Mouse (Mus musculus) right cerebral cortex, postnatal 36 days (tissue): ENCODE measurements around the gene Olfr1443.
"Not testable (repeated sequence)": the region's sequence is repeated elsewhere in the genome, so short reads cannot be mapped to it uniquely, and the experiment has no call there.

ENCODE experiments used
- DNase-seq, 2 experiments: peaks; one replicate each; pipeline ENCODE4 v3.0.0; 2022; ENCODE audit warnings: low spot score in 2 of 2, mixed read lengths in 1 of 2

Gene Olfr1443

DNA sequence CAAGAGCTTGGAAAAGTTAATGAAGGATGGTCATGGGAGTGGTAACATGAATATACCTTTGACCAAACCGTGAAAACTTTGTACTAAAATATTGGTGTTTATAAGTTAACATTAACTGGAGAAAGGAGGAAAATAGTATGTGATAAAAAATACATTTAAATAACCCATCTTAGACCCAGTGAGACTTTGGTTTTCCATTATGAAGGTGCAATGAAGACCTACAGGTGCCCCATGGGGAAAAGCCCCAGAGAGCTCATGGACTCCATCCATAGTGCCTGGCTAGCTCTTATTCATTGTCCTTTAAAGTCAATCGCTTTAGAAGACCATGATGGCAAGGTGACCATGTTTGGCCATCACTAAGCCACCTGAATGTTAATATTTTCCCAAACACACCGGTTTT, at the start of gene Olfr1443:
Gene Olfr1443 (plus strand): TSS at position 301 of the 400 bp plus-strand sequence.
- DNase-seq: no peak

DNA sequence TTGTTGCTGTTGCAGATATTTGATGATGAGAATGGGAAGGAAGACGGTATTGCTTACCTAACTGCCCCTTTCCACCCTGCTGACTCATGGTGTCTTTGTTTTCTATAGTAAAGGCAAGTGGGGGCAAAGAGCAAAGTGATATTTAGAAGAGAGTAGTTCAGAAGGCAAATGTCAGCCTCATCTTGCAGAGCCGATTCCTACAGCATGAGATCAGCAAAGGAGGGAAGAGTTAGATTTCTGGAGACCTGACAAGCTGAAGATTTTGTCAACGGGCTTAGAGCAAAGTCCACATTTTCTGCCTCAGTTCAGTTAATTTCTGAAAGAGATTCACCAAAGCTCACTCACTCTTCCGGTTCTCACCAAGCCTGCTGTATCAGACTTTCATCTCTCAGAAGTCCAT, 44.7 kb upstream of the Olfr1443 start, which contains the start of gene Glyat:
Gene Glyat (plus strand): TSS at position 133 of the 400 bp plus-strand sequence.
- DNase-seq: no peak

- DNase-seq: no peak
Observed at GRCm38 (mm10) chr19:12634259-12634658, 43.7 kb upstream of the Olfr1443 start.

DNA sequence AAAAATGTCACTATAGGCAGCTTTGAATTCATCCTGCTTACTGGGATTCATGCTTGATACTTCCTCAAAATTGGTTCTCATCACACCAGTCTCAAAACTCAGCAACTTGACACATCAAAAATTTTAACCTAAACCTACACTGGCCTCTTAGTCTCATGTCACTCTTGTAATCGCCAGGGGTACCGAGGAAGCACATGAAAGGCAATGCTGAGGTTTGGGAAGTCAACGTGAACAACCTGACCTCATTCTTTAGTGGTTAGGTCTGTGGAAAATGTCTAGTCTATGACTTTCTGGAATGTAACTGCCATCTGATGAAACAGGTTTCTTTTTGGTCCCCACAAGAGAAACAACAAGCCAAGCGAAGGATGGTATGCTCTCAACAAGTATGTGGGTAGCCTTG, 42.9 kb upstream of the Olfr1443 start:
- no peak for DNase-seq

DNA sequence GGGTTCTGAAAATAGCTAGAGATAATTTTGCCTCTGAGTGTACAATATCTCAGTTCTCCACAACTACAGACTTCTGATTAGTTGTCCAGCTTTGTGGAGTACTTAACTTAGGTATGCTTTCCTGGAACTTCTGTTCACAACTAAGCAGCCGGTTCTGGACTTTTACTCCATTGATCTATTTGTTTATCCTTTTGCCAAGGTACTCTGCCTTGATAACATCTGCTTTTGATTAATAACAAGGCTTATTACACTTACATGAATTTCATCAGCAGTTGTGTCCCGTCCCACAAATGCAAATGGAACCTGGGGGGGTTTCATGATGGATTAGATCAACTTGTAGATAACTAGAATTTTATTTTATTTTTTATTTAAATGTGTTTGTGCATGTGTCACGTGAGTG, 41.0 kb upstream of the Olfr1443 start:
- no peak for DNase-seq

- no peak for DNase-seq
Observed at GRCm38 (mm10) chr19:12638049-12638448, 39.9 kb upstream of the Olfr1443 start.

- DNase-seq: no peak
Observed at GRCm38 (mm10) chr19:12649511-12649910, 28.4 kb upstream of the Olfr1443 start.

GRCm38 (mm10) chr19:12666156-12666555, 11.8 kb upstream of the Olfr1443 start:
- no peak for DNase-seq

- DNase-seq: not testable (repeated sequence)
Observed at GRCm38 (mm10) chr19:12668601-12669000, 9.3 kb upstream of the Olfr1443 start.

DNA sequence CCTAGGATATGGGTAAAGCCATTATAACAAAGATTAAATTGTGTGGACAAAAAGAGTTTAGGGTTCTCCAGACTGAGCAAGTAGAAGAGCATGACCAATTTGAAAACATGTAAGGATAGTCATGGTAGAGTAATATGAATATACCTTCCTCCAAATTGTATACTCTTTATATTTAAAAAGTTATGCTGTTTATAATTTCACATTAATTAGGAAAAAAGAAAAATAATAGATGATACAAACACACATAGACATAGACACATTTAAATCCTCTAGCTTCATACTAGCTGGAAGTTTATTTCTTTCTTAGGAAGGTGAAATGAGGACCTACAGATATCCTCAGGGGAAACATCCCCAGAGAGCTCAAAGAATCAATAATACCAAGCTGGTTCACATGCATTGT, 7.8 kb upstream of the Olfr1443 start, which contains the start of gene Olfr1442:
Gene Olfr1442 (plus strand): TSS at position 301 of the 400 bp plus-strand sequence.
- DNase-seq: no peak

- DNase-seq: no peak
Observed at GRCm38 (mm10) chr19:12671051-12671450, 6.9 kb upstream of the Olfr1443 start.

GRCm38 (mm10) chr19:12684638-12685037, 6.7 kb downstream of the Olfr1443 start:
- DNase-seq: no peak

DNA sequence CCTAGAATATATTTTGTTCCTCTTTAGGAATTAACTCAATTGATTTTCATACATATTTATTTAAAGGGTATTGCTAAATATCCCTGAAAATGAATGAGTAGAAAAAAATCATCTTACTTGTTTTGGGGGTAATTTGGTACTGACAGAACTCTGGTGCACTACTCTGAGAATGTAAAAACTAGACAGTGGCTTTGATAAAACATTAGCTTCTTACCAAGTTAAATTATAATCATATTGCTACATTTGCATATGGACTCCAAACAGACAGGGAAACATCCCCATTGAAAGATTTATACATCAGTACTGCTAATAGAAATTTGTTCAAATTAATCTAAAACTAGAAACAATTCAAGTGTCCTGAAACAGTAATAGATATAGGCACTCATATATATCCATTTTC, 7.3 kb downstream of the Olfr1443 start:
- DNase-seq: no peak

GRCm38 (mm10) chr19:12695590-12695989, 17.7 kb downstream of the Olfr1443 start, which contains the start of gene Keg1:
TSS of gene Keg1 (plus strand) at chr19:12695786.
- DNase-seq: no peak

DNA sequence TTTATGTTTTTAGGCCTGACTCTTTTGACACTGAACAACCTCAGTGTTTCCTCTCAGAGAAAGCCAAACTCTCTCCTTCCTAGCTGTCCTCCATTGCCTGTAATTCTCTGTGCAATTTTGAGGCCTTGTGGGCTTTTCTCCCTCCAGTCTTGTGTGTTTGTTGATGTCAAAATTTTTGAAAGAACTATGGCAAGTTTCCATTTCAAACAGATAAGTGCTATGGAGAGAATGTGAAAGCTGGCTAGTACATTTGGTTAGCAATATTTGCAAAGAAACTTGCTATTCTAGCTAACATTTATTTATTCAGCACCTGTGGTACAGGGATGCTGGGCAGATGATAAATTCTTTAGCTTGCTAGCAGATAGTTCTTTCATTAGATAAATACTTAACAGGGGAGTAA, 18.3 kb downstream of the Olfr1443 start:
- DNase-seq: no peak

DNA sequence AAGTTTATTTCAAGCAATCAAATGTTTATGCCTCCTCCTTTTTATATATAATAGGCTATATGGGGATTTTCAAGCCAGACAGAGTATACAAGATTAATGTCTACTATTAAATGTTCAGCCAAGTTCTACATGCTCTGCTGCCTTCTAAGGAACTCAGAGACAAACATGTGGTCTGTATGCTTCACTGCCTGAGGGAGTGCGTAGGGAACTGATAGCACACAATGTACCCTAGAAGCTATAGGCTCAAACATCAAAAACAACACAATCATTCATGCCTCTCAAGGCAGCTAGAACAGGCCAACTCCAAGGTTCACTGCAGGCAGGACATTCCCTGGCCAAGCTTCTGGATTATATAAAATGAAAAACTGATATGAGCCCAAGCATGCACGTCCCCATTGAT, 30.5 kb downstream of the Olfr1443 start:
- no peak for DNase-seq

- DNase-seq: no peak
Observed at GRCm38 (mm10) chr19:12708986-12709385, 31.1 kb downstream of the Olfr1443 start.

DNA sequence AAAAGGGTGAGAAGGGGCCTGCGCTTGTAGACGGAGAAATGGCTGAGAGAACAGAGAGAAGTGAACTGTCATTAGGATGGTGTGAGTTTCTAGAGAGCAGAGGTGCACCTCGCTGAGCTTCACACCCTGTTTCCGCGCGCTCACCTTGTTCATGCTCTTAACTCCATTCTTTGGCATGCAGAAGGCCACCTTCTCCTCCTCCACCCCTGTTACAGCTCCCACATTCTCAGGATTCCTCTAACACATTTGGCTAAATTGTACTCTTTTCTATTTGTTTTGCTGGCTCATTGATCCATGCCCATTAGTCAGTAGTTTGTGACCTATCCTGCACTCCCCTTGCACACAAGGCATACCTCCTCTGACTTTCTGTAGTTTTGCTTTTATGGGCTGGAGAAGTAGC, 41.3 kb downstream of the Olfr1443 start:
- DNase-seq: no peak

DNA sequence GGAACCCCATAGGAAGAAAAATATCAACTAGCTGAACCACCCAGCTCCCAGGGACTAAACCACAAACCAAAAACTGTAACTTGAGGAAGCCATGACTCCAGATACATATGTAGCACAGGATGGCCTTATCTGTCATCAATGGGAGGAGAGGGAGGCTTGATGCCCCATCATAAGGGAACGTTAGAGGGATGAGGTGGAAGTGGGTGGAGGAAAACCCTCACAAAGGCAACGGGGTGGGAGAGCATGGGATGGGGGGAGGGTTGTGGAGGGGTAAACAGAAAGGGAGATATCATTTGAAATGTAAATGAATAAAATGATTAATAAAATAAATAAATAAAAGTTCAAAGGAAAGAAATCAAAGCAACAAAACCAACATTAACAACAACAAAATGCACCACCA, 42.6 kb downstream of the Olfr1443 start:
- no peak for DNase-seq

DNA sequence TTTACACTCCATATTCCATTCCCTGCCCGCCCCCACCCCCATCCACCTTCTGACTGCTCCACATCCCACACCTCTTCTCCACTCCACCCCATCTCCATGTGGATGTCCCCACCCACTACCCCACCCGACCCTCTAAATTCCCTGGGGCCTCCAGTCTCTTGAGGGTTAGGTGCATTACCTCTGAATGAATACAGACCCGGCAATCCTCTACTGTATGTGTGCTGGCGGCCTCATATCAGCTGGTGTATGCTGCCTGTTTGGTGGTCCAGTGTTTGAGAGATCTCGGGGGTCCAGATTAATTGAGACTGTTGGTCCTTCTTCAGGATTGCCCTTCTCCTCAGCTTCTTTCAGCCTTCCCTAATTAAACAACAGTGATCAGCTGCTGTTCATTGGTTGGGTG, 43.0 kb downstream of the Olfr1443 start:
- DNase-seq: not testable (repeated sequence)

DNA sequence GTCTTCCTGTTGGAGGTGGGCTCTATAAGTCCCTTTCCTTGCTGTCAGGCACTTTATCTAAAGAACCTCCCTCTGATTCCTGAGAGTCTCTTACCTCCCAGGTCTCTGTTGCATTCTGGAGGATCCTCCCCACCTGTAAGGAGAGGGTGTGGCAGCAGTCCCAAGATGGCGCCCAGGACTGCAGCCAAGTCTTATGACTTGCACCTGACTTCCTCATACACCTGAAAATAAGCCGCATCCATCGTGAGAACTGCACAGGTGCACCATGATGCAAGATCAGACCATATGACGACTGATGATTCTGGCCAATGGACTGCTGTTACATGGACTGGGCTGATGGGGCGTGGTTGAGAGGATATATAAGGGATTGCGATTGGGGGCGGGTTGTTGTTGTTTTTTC, 43.7 kb downstream of the Olfr1443 start:
- DNase-seq: not testable (repeated sequence)

DNA sequence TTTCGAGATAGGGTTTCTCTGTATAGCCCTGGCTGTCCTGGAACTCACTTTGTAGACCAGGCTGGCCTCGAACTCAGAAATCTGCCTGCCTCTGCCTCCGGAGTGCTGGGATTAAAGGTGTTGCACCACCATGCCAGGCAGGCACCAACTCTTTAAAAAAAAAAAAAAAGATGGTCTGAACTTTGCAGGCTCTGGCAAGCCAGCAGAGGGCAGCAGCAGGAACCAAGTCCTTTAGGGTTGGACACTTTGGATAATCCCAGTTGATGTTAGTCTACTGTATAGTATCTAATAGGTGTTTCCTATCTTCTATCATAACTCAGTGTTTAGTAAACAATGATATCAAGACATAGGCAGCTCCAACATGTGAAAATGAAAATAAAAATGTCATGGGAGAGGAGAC, 44.4 kb downstream of the Olfr1443 start:
- DNase-seq: no peak

- DNase-seq: no peak
Observed at GRCm38 (mm10) chr19:12725851-12726250, 47.9 kb downstream of the Olfr1443 start.

- no peak for DNase-seq
Observed at GRCm38 (mm10) chr19:12731036-12731435, 53.1 kb downstream of the Olfr1443 start.
